In the genomic region with DNA sequence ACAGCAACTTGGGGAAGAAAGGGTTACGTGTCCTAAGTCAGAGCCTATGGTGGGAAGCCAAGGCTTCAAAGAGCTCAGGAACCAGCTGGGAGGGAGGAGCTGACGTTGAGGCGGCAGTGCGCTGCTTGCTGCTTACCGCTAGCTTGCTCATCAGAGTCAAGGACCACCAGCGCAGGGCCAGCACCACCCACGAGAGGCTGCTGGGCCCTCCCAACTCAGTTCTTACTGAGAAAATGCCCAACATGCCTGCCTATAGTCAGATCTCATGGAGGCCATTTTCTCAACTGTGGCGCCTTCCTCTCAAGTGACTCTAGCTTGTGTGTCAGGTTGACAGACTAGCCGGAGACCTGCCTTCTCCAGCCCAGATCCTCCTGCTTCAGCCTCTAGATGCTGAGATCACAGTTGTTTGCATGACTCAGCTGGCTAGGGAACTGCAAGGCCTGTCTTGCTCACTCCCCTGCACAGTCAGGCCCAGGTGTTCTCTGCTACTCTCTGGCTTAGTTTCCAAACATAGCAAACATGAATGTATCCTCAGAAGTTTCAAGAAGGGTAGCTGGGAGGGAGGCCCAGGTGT, we compare ENCODE assay signal across 8 mouse cellular contexts. TPM values are rescaled to one million over a fixed set of nuclear protein-coding genes. Genes with fewer than 3 reads are reported as not detected.
A peak's percentile ranks its signal among the peaks of the same experiment; 100 is the strongest.
DNase-seq lines count a peak whose midpoint lies in the region; ATAC-seq and TF ChIP-seq lines count a peak whose summit lies in the region.

No protein-coding gene starts in this region.

- H3K9me3 ChIP-seq in CH12.LX (replicated peaks; ENCODE audit: low read length): no peaks in the 10 kb centered on the region
- H3K9me3 ChIP-seq in intestine, postnatal 0 days (ENCODE audit: control insufficient read depth): no peaks in the 10 kb centered on the region
- H3K9me3 ChIP-seq in midbrain, embryonic 13.5 days: no peaks in the 10 kb centered on the region

- H3K4me3 ChIP-seq in CH12.LX (replicated peaks in 1 of 3; ENCODE audit: low read depth in 2 of 3, low read length in 2 of 3, poor library complexity in 1 of 3): no peak overlapping the region
- H3K4me3 ChIP-seq in intestine, postnatal 0 days (ENCODE audit: low read depth, low read length): no peak overlapping the region
- no peak overlapping the region for H3K4me3 ChIP-seq in midbrain, embryonic 13.5 days (replicated peaks)

- no peak for TF ChIP-seq EP300 in CH12.LX (IDR thresholded peaks at IDR 0.05; ENCODE audit: low read length)

- dilution Hi-C loops in CH12.LX (cut with MboI; ENCODE audit: extremely low pct_ligation_motif_present, extremely low pct_unique_long_range_greater_than_20kb, low sequenced_read_pairs): no loop called here

- in situ Hi-C loops in CH12.LX (cut with MboI; ENCODE audit: low pct_ligation_motif_present, low pct_unique_long_range_greater_than_20kb, low sequenced_read_pairs): no loop called here

- H3K4me2 ChIP-seq in CH12.LX (ENCODE audit: insufficient read depth, low read depth, poor library complexity, severe bottlenecking): no peak overlapping the region
- H3K4me2 ChIP-seq in intestine, postnatal 0 days (replicated peaks; ENCODE audit: low read depth): 0 out of 2 replicates have a peak overlapping the region, but pooled peaks have one; percentile 13
- no peak overlapping the region for H3K4me2 ChIP-seq in midbrain, embryonic 13.5 days (replicated peaks)

- TF ChIP-seq POLR2A in CH12.LX (IDR thresholded peaks at IDR 0.05; ENCODE audit: low read depth, low read length): no peak

- ATAC-seq in erythroid progenitor cell, adult 5-6 weeks (replicated peaks; ENCODE audit: low FRiP score, poor library complexity, severe bottlenecking): peak; percentile 20; the same call in 1 of the 2 replicates
- no peak for ATAC-seq in intestine, postnatal 0 days
- peak; percentile 65 for ATAC-seq in midbrain, embryonic 13.5 days

- no peak overlapping the region for H3K9ac ChIP-seq in CH12.LX (ENCODE audit: insufficient read depth, low read depth)
- H3K9ac ChIP-seq in intestine, postnatal 0 days (ENCODE audit: low read depth, low read length): no peak overlapping the region
- H3K9ac ChIP-seq in midbrain, embryonic 13.5 days (replicated peaks): no peak overlapping the region

- WGBS in intestine, postnatal 0 days: 55% methylated on average over 9 of the region's 9 CpGs
- 18% methylated on average over 9 of the region's 9 CpGs for WGBS in midbrain, embryonic 13.5 days

- peak overlapping the region; percentile 72 for H3K27ac ChIP-seq in CH12.LX (ENCODE audit: insufficient read depth, low read depth)
- H3K27ac ChIP-seq in intestine, postnatal 0 days (ENCODE audit: low read depth, low read length): peak overlapping the region; percentile 41; the same call in 1 of the 2 replicates
- no peak overlapping the region for H3K27ac ChIP-seq in midbrain, embryonic 13.5 days

- TF ChIP-seq CTCF in CH12.LX (conservative IDR thresholded peaks at IDR 0.05 in 1 of 2, IDR thresholded peaks at IDR 0.05 in 1 of 2; ENCODE audit: low read depth in 2 of 2, low read length in 2 of 2): no peak
- TF ChIP-seq CTCF in intestine, postnatal 0 days (IDR thresholded peaks at IDR 0.05; ENCODE audit: low read depth): peak; percentile 13; the same call in 1 of the 2 replicates

- no peaks in the 10 kb centered on the region for H3K79me2 ChIP-seq in CH12.LX (replicated peaks; ENCODE audit: control insufficient read depth, extremely low read depth, insufficient read depth, poor library complexity, severe bottlenecking)

- peaks cover 26 to 47% of the 10 kb centered on the region in 2 experiments for H3K36me3 ChIP-seq in CH12.LX (replicated peaks in 1 of 2; ENCODE audit: control insufficient read depth in 1 of 2, insufficient read depth in 1 of 2, low read length in 1 of 2)
- H3K36me3 ChIP-seq in intestine, postnatal 0 days (ENCODE audit: control insufficient read depth, insufficient read depth): peaks cover 16% of the 10 kb centered on the region; the same call in 1 of the 2 replicates
- no peaks in the 10 kb centered on the region for H3K36me3 ChIP-seq in midbrain, embryonic 13.5 days

- no peaks in the 10 kb centered on the region for H3K27me3 ChIP-seq in CH12.LX (replicated peaks)
- no peaks in the 10 kb centered on the region for H3K27me3 ChIP-seq in intestine, postnatal 0 days (replicated peaks; ENCODE audit: control insufficient read depth, insufficient read depth, low read length)
- no peaks in the 10 kb centered on the region for H3K27me3 ChIP-seq in midbrain, embryonic 13.5 days

- no peak for TF ChIP-seq RAD21 in CH12.LX (IDR thresholded peaks at IDR 0.05; ENCODE audit: low read depth, low read length)

- peak; percentile 78 for DNase-seq in adrenal gland, adult 2 months
- DNase-seq in adrenal gland, adult 8-10 months: no peak
- DNase-seq in CH12.LX (ENCODE audit: extremely low read depth): peak; percentile 58
- no peak for DNase-seq in ovary, adult 18-20 months (ENCODE audit: low spot score)
- no peak for DNase-seq in cerebellum, adult 9-11 months

- H3K4me1 ChIP-seq in CH12.LX (ENCODE audit: control insufficient read depth in 1 of 2, insufficient read depth in 2 of 2): peaks cover 11 to 49% of the 10 kb centered on the region in 2 experiments
- peaks cover 5% of the 10 kb centered on the region for H3K4me1 ChIP-seq in intestine, postnatal 0 days (replicated peaks; ENCODE audit: control insufficient read depth, insufficient read depth, low read length)
- peaks cover 17% of the 10 kb centered on the region for H3K4me1 ChIP-seq in midbrain, embryonic 13.5 days (replicated peaks)

TF ChIP-seq in CH12.LX, 34 proteins besides CTCF, POLR2A, EP300 and RAD21:
- TF ChIP-seq UBTF (IDR thresholded peaks at IDR 0.05; ENCODE audit: low read depth, low read length) (no peak), TBP (conservative IDR thresholded peaks at IDR 0.05; ENCODE audit: low read depth, low read length) (no peak), TCF12 (IDR thresholded peaks at IDR 0.05; ENCODE audit: low read depth, low read length) (0 out of 2 replicates have a peak, but pooled peaks have one; percentile 27), ETS1 (conservative IDR thresholded peaks at IDR 0.05; ENCODE audit: low read depth, low read length) (peak; percentile 60), MAFK (IDR thresholded peaks at IDR 0.05; ENCODE audit: insufficient replicate concordance, low read length) (peak; percentile 69; the same call in 1 of the 2 replicates), SIN3A (IDR thresholded peaks at IDR 0.05; ENCODE audit: low read length) (peak; percentile 44; the same call in 1 of the 2 replicates), MEF2A (IDR thresholded peaks at IDR 0.05; ENCODE audit: borderline replicate concordance, low read depth, low read length) (peak; percentile 36; the same call in 1 of the 2 replicates), CHD2 (IDR thresholded peaks at IDR 0.05; ENCODE audit: low read length) (no peak), HCFC1 (IDR thresholded peaks at IDR 0.05; ENCODE audit: low read depth, low read length) (no peak)

RNA-seq across cellular contexts. Expression of a gene that starts 51.7 kb away (rescaled TPM):
- total RNA-seq in adrenal gland, adult 2 months (2021): 10 to 100 TPM; 41.2 to 51.4 TPM
- 27.8 and 36.4 TPM in 2 replicates for polyA plus RNA-seq in adrenal gland, adult 2 months (2012; rRNA removed)
- 10 to 100 TPM; 47.6 to 55.2 (median 53.4) TPM for total RNA-seq in adrenal gland, adult 8-10 months (2022)
- total RNA-seq in CH12.LX (2012; rRNA removed) (29.0 and 30.7 TPM in 2 replicates), CH12.LX (2014; rRNA removed) (13.5 and 15.5 TPM in 2 replicates)
- polyA plus RNA-seq in CH12.LX (2012; ENCODE audit: insufficient read length, low read depth): 25.2 and 25.4 TPM in 2 replicates
- total RNA-seq in erythroid progenitor cell, adult 5-6 weeks (2015; ENCODE audit: low replicate concordance): 3.6 and 9.2 TPM in 2 replicates
- 4.2 and 6.0 TPM in 2 replicates for total RNA-seq in erythroid progenitor cell, adult 5-6 weeks (2017; ENCODE audit: low replicate concordance)
- 21.7 and 24.0 TPM in 2 replicates for polyA plus RNA-seq in intestine, postnatal 0 days (2015; fragmentation: Nextera tagmentation; extraction: Ambion mirVana)
- 16.8 and 19.0 TPM in 2 replicates for polyA plus RNA-seq in midbrain, embryonic 13.5 days (2015; fragmentation: Nextera tagmentation; extraction: Ambion mirVana)

RNA-seq across cellular contexts. Expression of a gene that starts 52.1 kb away (rescaled TPM):
- 100 to 1,000 TPM; 106 to 109 TPM for total RNA-seq in adrenal gland, adult 2 months (2021)
- 119 and 125 TPM in 2 replicates for polyA plus RNA-seq in adrenal gland, adult 2 months (2012; rRNA removed)
- 100 to 1,000 TPM; 112 to 147 (median 124) TPM for total RNA-seq in adrenal gland, adult 8-10 months (2022)
- total RNA-seq in CH12.LX (2012; rRNA removed) (49.8 and 55.0 TPM in 2 replicates), CH12.LX (2014; rRNA removed) (35.1 and 37.6 TPM in 2 replicates)
- polyA plus RNA-seq in CH12.LX (2012; ENCODE audit: insufficient read length, low read depth): 49.1 and 56.1 TPM in 2 replicates
- total RNA-seq in erythroid progenitor cell, adult 5-6 weeks (2015; ENCODE audit: low replicate concordance): 18.4 and 24.1 TPM in 2 replicates
- 17.2 and 17.3 TPM in 2 replicates for total RNA-seq in erythroid progenitor cell, adult 5-6 weeks (2017; ENCODE audit: low replicate concordance)
- 43.8 and 48.8 TPM in 2 replicates for polyA plus RNA-seq in intestine, postnatal 0 days (2015; fragmentation: Nextera tagmentation; extraction: Ambion mirVana)
- polyA plus RNA-seq in midbrain, embryonic 13.5 days (2015; fragmentation: Nextera tagmentation; extraction: Ambion mirVana): 64.9 and 70.0 TPM in 2 replicates

RNA-seq across cellular contexts. Expression of a gene that starts 54.3 kb away (rescaled TPM):
- 10 to 100 TPM; 15.5 to 36.2 TPM for total RNA-seq in adrenal gland, adult 2 months (2021)
- polyA plus RNA-seq in adrenal gland, adult 2 months (2012; rRNA removed): 42.4 and 44.6 TPM in 2 replicates
- 10 to 100 TPM; 12.8 to 21.7 (median 17.5) TPM for total RNA-seq in adrenal gland, adult 8-10 months (2022)
- total RNA-seq in CH12.LX (2012; rRNA removed) (20.6 and 23.1 TPM in 2 replicates), CH12.LX (2014; rRNA removed) (27.6 and 33.0 TPM in 2 replicates)
- 20.8 and 22.7 TPM in 2 replicates for polyA plus RNA-seq in CH12.LX (2012; ENCODE audit: insufficient read length, low read depth)
- total RNA-seq in erythroid progenitor cell, adult 5-6 weeks (2015; ENCODE audit: low replicate concordance): 2.9 and 8.8 TPM in 2 replicates
- total RNA-seq in erythroid progenitor cell, adult 5-6 weeks (2017; ENCODE audit: low replicate concordance): 7.2 and 7.8 TPM in 2 replicates
- 3.8 and 4.0 TPM in 2 replicates for polyA plus RNA-seq in intestine, postnatal 0 days (2015; fragmentation: Nextera tagmentation; extraction: Ambion mirVana)
- polyA plus RNA-seq in midbrain, embryonic 13.5 days (2015; fragmentation: Nextera tagmentation; extraction: Ambion mirVana): 1.4 and 2.0 TPM in 2 replicates

Comparison
In these comparisons a context has a peak if more than half of its experiments do, and no peak if none do; other contexts are left out.
1. DNase-seq: peak in adrenal gland, adult 2 months (single experiment) and CH12.LX (single experiment); none in adrenal gland, adult 8-10 months (single experiment), ovary, adult 18-20 months (single experiment) and cerebellum, adult 9-11 months (single experiment).